Mouse (Mus musculus) frontal cortex, adult (tissue): ENCODE results near the gene Rps6ka3.

Experiments
- ATAC-seq: cut with Nextera tagmentation; 2 replicates; pipeline ENCODE4 v1.9.2; 2017; ENCODE audit warnings: mild to moderate bottlenecking, moderate library complexity, mixed read lengths; ENCODE audit not compliant: low TSS enrichment

The Rps6ka3 gene

DNA sequence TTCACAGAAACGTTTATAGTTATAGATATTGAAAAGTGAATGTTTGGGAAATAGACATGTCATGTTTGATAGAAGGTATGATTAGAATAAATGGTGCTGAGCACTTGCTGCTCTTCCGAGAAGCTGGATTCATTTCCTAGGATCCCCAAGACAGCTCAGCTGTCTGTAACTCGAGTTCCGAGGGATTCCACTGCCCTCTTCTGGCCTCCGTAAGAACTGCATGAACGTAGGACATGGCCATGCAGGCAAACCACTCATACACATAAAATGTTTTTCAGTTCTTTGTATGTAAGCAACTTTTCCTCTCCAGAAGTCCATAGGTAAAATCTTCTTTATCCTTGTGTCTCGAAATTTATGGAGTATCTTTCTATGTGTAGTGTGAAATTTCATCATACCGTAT is 111.2 kb downstream of the Rps6ka3 start:
- peak; percentile 81 for ATAC-seq

DNA sequence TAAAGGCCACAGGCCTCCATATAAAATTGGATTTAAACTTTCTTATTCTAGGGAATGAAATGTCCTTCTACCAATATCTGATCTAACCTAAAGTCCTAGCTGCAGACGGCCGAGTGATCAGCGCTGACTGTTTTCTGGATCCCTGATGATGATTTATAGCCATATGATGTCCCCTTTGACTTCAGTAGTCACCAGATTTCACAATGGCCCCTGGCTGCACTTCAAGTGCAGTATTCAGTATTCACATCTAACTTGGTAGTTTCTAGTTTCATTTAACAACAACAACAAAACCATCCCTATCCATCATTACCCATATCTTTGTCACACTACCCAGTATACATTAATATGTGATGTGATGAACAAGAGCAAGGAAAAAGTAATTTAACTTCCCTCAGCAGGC is 154.4 kb downstream of the Rps6ka3 start:
- no peak for ATAC-seq

DNA sequence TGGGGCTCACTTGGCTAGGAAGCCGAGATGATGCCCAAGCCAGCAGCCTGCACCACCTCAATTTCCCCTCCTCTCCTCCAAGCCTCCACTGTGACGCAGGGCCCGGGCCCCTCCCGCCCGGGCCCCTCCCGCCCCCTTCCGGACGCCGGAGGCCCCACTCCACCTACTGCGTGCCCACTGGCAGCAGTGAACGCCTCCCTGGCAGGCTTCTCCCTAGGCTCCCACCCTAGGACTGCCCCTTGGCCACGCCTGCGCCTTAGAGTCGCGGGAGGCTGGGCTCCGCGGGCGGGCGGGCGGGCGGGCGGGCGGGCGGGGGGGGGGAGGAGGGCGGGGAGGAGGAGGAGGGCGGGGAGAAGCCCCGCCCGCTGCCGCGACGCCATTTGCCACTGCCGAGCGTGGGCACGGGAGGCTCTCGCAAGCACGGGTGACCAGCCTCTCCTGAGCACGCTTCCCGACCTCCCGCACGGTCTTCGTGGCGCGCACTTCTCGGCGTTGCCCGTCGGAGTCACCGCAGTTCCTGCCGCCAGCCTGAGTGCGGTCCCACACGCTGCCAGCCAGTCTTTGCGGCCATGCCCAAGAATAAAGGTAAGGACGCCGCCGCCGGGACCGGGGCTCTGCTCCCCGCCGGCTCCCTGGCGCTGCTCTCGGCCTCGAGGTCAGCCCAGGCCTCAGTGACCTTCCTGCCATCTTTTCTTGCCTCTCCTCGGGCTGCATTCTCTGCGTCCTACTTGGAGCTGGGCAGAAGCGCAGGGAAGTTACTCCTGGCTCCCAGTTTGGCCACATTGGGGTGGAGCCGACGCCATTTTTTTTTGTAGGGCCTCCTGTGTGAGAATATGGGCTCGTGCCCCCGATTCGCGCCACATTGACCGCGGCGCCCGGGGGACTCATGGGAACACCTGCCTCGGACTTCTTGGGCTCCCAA is 162.0 kb downstream of the Rps6ka3 start, which contains the start of gene Eif1ax:
TSS of gene Eif1ax (plus strand) at position 348 of the 922 bp plus-strand sequence.
- ATAC-seq: peak; percentile 94

DNA sequence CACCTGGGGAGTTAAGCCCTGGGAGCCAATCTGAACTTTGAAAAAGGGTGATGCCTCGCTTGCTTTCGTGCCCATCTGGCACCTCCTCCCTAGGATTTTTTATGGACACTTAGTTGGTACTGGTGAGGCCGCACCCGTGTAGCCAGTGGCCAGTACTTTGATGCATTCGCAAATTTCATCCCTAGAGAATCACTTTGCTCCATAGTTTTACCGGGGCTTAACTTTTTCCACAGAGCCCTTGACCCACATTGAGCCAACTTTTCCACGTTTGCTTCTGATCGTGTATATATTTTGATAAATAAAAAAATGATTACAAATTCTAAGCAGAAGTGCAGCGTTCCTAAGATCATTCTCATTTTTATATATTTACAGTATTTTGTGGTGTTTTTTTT is 162.6 kb downstream of the Rps6ka3 start:
- ATAC-seq: peak; percentile 14; the same call in 1 of the 2 replicates

DNA sequence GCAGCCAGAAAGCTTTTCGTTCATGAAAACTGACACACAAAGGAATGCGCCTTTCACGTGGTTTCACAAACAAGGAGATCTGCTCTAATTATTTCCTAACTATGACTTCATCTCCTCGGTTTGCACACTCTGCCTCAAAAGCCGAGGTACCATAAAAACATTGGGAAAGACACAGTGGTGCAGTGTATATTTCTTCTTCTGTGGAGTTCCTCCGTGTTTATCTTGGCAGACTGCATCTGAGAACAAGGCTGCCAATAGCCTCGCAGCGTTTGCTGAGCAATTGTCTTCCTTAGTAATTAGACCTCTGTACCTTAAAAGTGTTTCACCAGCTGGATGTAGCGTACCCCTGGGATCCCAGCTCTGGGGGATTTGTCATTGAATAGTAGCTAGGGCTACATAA is 177.0 kb downstream of the Rps6ka3 start:
- ATAC-seq: no peak

DNA sequence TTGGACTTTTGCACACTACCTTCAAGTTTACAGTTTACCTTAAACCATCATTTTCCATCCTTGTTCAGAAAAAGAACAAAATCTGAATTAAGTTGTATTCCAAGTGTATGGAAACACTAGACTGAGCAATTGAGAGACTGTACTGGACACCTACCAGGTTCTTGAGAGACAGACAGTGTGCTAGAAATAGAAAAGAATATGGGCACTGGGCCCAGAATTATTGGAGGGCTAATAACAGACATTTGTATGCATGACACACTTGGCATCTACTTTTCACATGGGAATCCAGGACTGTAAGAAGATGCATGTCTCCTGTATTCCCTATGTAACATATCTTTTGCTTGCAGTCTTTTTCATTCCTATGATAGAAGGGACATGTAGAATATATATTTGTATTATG is 178.8 kb downstream of the Rps6ka3 start:
- ATAC-seq: no peak

DNA sequence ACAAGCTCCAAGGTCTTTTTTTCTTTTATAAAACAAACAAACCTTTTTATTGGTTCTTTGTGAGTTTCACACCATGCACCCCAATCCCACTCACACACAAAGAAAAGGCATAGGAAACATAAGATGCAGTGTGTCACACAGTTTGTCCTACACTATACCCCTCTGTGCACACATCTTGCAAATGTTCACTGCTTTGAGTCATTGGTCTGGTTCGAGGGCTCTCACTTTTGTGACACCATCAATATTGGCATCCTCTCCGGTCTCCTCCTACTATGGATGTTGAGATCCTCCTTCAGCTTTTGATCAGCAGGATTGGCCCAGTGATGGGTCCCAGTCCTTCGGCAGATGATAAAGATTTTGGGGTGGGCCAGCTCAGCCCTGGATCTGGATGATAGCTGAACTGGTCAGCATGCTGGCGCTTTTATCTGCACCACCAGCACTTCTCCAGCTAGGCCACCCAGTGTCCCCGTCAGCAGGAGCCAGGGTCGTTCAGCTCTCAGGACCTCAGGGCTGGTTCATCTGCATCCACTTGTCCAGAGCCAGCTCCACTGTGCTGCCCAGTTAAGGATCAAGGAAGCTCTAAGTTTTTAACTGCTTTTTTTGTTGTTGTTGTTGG is 180.3 kb downstream of the Rps6ka3 start:
- no peak for ATAC-seq

DNA sequence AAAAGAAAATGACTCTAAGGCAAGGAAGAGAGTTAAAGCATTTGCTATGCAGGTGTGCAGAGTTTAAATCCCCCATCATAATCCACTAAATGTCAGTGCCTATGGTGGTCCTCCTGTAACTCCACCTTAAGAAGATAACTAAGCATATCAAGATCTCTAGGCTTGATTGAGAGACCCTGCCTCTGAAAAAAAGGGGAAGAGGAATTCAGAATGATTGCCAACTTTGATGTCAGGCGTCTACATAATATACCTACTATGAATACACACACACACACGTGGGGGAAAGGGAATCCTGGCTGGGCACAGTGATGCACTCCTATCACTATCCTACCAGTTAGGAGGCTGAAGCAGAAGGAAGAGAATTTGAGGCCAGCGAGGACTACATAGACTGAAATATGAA is 181.1 kb downstream of the Rps6ka3 start:
- ATAC-seq: no peak

DNA sequence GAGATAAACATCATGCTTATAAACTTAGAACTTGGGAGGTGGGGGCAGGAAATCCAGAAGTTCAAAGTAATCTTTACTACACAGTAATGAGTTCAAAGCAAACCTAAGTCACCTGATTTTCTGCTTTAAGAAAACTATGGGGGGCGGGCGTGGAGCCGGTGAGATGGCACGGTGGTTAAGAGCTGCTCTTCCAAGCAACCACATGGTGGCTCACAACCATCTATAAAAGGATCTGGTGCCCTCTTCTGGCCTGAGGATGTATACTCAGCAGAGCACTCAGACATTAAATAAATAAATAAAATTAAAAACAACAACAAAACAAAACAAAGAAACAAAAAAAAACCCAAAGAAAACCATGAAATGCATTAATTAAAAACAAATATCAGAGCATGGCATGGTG is 199.1 kb downstream of the Rps6ka3 start:
- peak; percentile 72 for ATAC-seq

DNA sequence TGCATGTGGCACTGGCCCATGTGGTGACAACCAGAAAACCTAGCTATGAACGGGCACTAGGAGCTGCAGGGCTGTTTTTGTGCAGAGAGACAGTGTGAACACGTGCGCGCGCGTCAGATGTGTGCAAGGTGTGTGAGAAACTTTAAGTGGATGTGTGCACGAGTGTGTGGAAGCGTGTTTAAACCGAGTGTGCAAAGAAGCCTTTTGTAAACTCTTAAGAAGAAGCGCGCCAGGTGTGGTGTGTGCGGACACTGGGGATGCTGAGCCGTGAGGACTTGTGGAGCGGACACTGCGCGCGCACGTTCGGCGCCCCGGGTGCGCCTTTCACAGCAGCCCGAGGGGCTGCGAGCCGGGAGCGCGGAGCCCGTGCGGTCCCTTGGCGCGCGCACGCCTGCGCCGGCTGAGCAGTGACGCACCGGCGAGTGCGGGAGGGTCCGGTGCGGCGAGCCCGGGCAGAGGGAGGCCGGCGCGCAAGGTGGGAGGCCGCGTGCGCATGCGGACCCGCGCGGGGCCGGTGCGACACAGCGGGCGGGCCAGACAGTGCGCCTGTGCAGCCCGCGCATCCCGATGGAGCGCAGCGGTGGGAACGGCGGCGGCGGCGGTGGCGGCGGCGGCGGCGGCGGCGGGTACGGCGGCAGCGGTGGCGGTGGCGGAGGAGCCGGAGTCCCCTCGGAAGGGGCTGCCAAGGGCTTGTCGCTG is 204.2 kb downstream of the Rps6ka3 start, which contains the start of gene Map7d2:
TSS of gene Map7d2 (plus strand) at position 443 of the 699 bp plus-strand sequence.
- peak; percentile 89 for ATAC-seq

DNA sequence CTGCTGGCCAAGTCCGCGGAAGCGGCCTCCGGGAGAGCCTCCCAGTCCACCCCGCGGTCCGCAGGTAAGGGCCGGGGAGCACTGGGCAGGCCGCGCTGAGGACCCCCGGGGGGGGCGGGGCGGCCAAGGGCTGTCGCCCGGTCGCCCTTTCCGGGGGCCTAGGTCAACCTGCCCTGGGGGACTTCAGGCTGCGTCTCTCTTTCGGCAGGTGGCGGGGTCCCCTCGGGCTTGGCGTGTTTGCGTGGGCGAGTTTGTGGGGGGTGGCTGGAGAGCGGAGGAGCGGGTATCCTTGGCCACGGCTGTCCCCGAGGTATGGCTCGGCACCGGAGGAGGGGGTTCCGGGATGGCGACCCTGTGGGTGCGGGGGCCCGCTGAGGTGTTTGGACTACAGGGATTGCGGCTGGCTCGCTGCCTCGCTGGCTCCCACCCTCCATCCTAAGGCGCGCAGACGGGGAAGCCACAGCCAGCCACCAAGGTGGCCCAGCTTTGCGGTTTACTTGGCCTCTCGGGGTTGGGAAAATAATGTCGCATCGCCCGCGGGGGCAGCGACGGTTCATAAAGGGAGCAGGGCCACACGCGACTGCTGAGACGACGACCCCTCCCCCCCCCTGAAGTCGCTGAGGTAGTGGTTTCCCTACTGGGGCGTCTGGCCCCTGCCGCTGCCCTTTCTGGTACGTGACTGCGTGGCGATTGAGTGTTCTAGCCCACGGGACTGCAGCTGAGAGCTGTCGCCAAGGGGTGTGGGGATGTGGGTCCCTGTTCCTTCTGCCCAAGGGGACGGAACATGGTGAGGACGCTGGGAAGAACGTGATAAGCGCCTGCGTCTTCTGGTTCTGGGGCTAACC is 204.9 kb downstream of the Rps6ka3 start:
- peak; percentile 64 for ATAC-seq
